Mouse (Mus musculus) neural tube, embryonic 11.5 days (tissue): ENCODE measurements around the gene Nbas. TPM values are rescaled to one million over a fixed set of nuclear protein-coding genes. Genes with fewer than 3 reads are reported as not detected.

ENCODE experiments used
- ATAC-seq: fragments of 200-750 bp; cut with Nextera tagmentation; 2 replicates; pipeline ENCODE4 v1.8.0; 2017; ENCODE audit warnings: moderate number of reproducible peaks, mild to moderate bottlenecking, moderate TSS enrichment, moderate library complexity; ENCODE audit not compliant: insufficient read depth, low FRiP score, low TSS enrichment
- DNase-seq: peaks from one replicate; pipeline ENCODE4 v3.0.0-alpha.2; 2015; ENCODE audit warnings: low spot score
- H3K27ac ChIP-seq: fragments of 300-500 bp; sonication (generic); 2 replicates; pipeline ENCODE4 v1.5.1; 2014; ENCODE audit warnings: low read depth, mild to moderate bottlenecking, low read length
- H3K27me3 ChIP-seq: fragments of 300-500 bp; sonication (generic); 2 replicates; pipeline ENCODE4 v1.6.1; 2014; ENCODE audit warnings: mild to moderate bottlenecking, low read length, mixed read lengths; ENCODE audit not compliant: control insufficient read depth, insufficient read depth
- H3K36me3 ChIP-seq: fragments of 300-500 bp; sonication (generic); 2 replicates; pipeline ENCODE4 v1.6.1; 2014; ENCODE audit warnings: mild to moderate bottlenecking, low read length, moderate library complexity, mixed read lengths; ENCODE audit not compliant: control insufficient read depth, insufficient read depth
- H3K4me1 ChIP-seq: fragments of 300-500 bp; sonication (generic); 2 replicates; pipeline ENCODE4 v1.6.1; 2014; ENCODE audit warnings: low read length, mixed read lengths; ENCODE audit not compliant: control insufficient read depth, insufficient read depth
- H3K4me2 ChIP-seq: fragments of 300-500 bp; sonication (generic); 2 replicates; pipeline ENCODE4 v1.6.1; 2014; ENCODE audit warnings: low read depth, mild to moderate bottlenecking, moderate library complexity
- H3K4me3 ChIP-seq: fragments of 300-500 bp; sonication (generic); 2 replicates; pipeline ENCODE4 v1.5.1; 2014; ENCODE audit warnings: low read depth, low read length
- H3K9ac ChIP-seq: fragments of 300-500 bp; sonication (generic); 2 replicates; pipeline ENCODE4 v1.6.1; 2014; ENCODE audit warnings: mild to moderate bottlenecking, low read length
- H3K9me3 ChIP-seq: fragments of 300-500 bp; sonication (generic); 2 replicates; pipeline ENCODE4 v1.6.1; 2016; ENCODE audit warnings: low read length; ENCODE audit not compliant: control insufficient read depth
- WGBS: fragments of 180-500 bp; shearing (Covaris S2); extraction: QIAGEN DNeasy Blood & Tissue Kit; methylation state at CpG from one replicate; pipeline ENCODE4 v1.1.7; 2014; 5-methylcytosine and 5-hydroxymethylcytosine counted together
- polyA plus RNA-seq: library from polyadenylated mRNA; unstranded; fragments of >200 nt; fragmentation: Nextera tagmentation; extraction: Ambion mirVana; gene quantifications from 2 replicates; pipeline ENCODE4 v1.2.1, GENCODE M21; 2014

Nbas gene
- polyA plus RNA-seq, 1 experiment from 2014 or later = 19.2 TPM

DNA sequence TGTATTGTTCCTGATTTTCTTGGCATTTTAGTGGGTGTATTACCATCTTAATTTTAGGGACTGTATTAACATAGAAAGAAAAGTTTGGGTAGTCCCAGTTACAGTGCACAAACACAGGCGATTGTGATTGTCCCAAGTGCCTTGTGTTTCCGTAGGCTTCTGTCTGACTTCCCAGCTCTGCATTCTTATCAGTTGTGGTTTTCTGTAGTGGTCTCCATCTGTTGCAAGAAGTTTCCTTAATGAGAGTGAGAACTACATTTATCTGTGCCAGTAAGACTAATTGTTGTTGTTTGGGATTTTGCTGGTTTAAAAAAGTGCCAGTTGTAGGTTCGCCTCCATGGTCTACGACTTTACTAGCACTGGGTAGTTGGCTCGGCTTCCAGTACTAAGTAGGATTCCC, 88.3 kb downstream of the Nbas start:
- Histone ChIP-seq H3K9me3 (no peaks in the 10 kb centered on the region), H3K9ac (no peak overlapping the region), H3K27me3 (no peaks in the 10 kb centered on the region), H3K4me1 (no peaks in the 10 kb centered on the region), H3K4me3 (no peak overlapping the region), H3K36me3 (peaks cover 4% of the 10 kb centered on the region; the same call in 1 of the 2 replicates), H3K27ac (no peak overlapping the region), H3K4me2 (no peak overlapping the region)
- ATAC-seq (no peak), DNase-seq (no peak)
- 94% methylated on average over 5 of the region's 5 CpGs for WGBS

DNA sequence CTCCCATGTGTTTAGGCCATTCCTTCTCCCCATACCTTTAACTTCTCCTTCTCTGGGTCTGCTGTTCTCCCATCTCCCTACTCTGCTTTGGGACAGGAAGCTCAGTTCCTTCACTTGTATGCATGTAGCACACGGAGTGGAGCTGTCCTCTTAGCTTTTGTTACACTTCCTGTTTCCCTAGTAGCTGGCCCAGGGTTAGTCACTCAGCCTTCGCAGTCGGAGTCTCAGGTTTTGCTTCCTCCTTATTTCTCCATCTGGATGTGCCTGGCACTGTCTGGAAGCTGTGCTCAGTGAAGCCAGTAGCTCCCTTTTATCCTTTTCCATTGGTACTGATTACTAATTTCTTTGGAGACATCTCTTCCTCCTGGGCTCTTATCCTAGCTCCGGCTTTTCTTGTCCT, 89.9 kb downstream of the Nbas start:
- WGBS = 75% methylated on average over 4 of the region's 4 CpGs
- Histone ChIP-seq H3K27ac (no peak overlapping the region), H3K27me3 (no peaks in the 10 kb centered on the region), H3K36me3 (peaks cover 4% of the 10 kb centered on the region; the same call in 1 of the 2 replicates), H3K9ac (no peak overlapping the region), H3K4me2 (no peak overlapping the region), H3K4me3 (no peak overlapping the region), H3K4me1 (no peaks in the 10 kb centered on the region), H3K9me3 (no peaks in the 10 kb centered on the region)
- ATAC-seq = no peak
- DNase-seq = no peak

DNA sequence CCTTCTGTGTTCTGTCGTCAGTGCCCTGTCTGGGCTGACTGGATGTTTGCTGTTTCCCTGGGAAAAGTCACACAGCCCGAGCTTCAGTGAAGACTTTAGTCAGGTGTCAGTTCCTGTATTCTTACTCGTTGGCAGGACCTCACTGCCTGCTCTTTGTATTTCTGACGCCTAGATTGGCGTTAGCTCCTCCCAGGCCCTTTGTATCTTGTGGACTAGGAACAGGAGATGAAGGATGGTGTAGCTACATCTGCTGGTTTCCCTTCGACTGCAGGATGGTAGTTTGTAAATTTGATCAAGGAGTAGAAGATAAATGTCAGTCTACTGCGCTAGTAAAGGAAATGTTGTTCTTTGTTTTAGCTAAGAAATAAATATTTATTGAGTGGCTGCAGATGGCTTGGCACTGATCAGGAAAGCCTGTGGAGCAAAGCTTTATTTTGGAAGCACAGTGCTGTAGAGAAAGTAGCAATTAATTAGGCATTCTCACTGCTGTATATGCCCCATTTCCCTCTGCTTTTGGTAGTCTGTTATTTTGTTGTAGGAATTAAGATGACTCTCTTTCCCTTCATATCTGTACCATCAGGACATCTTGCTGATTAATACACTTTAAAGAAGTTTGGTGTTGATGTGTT, 91.4 kb downstream of the Nbas start:
- Histone ChIP-seq H3K9ac (no peak overlapping the region), H3K27me3 (no peaks in the 10 kb centered on the region), H3K9me3 (no peaks in the 10 kb centered on the region), H3K4me3 (no peak overlapping the region), H3K4me1 (no peaks in the 10 kb centered on the region), H3K27ac (no peak overlapping the region), H3K4me2 (no peak overlapping the region), H3K36me3 (peaks cover 4% of the 10 kb centered on the region; the same call in 1 of the 2 replicates)
- 32% methylated on average over 7 of the region's 7 CpGs for WGBS
- ATAC-seq = no peak
- no peak for DNase-seq

DNA sequence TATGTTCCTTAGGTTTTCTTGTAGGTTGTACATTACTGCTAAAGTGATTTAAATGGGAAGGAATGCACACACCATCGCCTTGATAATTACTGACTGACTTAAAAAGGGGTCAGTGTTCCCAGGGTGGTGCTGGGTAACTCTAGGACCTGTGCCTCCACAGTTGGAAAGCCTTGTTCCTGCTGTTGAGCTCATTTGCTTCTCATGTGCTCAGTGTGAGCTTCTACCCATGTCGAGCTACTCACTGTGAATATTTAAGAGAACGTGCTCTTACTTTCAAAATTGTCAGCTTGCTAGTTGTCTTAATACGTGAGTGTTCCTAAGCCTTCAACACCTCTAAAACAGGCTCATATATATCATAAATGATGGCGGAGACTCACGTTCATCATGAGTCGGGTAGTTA, 112.6 kb downstream of the Nbas start:
- H3K27me3 ChIP-seq = no peaks in the 10 kb centered on the region
- ATAC-seq = no peak
- H3K9me3 ChIP-seq = no peaks in the 10 kb centered on the region
- no peak overlapping the region for H3K4me3 ChIP-seq
- H3K4me1 ChIP-seq = no peaks in the 10 kb centered on the region
- H3K9ac ChIP-seq = no peak overlapping the region
- DNase-seq = no peak
- H3K36me3 ChIP-seq = no peaks in the 10 kb centered on the region
- 93% methylated on average over 7 of the region's 7 CpGs for WGBS
- no peak overlapping the region for H3K4me2 ChIP-seq
- no peak overlapping the region for H3K27ac ChIP-seq

DNA sequence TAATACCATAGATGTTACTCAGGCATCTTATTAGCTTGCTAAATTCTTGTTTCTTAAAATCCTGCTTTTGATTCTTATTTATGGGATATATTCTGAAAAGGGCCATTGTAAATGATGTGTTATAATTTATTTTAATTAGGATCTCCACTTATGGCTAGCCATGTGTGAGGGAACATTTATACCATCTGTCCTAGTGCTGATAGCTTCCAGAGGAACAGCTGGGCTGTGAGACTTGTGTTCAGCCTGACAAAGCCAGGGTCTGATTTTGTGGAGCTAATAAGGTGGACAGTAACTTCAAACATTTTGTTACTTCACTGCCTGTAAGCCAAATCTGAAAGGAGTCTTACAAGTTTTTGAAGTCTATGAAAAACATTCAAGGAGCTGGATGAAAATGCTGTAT, 113.1 kb downstream of the Nbas start:
- Histone ChIP-seq H3K27ac (no peak overlapping the region), H3K27me3 (no peaks in the 10 kb centered on the region), H3K36me3 (no peaks in the 10 kb centered on the region), H3K4me2 (no peak overlapping the region), H3K4me1 (no peaks in the 10 kb centered on the region), H3K9ac (no peak overlapping the region), H3K4me3 (no peak overlapping the region), H3K9me3 (no peaks in the 10 kb centered on the region)
- DNase-seq (no peak), ATAC-seq (no peak)

DNA sequence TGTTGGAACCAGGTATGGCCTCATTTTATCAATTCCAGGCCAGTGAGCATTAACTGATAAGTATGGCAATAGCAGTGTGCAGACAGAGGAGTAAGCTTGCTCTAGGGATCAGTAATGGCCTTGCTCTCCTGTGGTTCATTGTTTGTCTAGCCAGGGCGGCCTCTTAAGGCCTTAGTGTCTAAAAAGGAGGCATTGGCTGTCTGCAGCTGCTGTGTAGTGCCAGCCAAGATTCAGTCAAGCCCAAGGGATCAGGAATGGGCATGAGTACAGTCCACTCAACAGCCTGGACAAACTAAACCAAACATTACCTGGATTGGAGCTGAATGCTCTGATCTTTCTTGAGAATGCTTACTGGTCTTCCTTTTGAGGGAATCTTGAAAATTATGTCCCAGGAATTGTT, 120.7 kb downstream of the Nbas start:
- WGBS = 84% methylated on average over 1 of the region's 1 CpGs

DNA sequence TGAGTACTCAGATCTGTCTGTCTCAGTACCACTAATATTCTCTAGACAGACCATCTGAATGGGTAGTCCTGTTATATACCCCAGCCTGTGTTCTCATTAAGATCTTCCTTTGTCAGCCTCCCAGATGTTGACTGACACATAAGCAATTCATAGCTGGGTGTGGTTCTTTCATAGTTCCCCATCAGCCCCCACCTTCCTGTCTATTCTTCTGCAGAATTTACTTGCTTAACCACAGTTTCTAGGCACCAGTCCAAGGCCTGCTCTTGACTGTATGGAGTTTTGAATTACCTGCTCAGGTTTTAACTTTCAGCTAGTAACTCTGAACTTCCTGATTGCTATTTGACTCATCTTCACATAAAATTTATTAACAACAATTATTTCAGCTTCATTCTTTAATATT, 141.3 kb downstream of the Nbas start:
- H3K27ac ChIP-seq = no peak overlapping the region
- H3K4me1 ChIP-seq = no peaks in the 10 kb centered on the region
- H3K4me2 ChIP-seq = no peak overlapping the region
- no peaks in the 10 kb centered on the region for H3K36me3 ChIP-seq
- DNase-seq (no peak), ATAC-seq (no peak)
- no peak overlapping the region for H3K9ac ChIP-seq
- H3K4me3 ChIP-seq = no peak overlapping the region
- H3K27me3 ChIP-seq = no peaks in the 10 kb centered on the region
- no peaks in the 10 kb centered on the region for H3K9me3 ChIP-seq

More for the DNA sequence above, 120.7 kb downstream of the Nbas start:
- no peaks in the 10 kb centered on the region for H3K9me3 ChIP-seq
- DNase-seq = no peak
- no peak overlapping the region for H3K9ac ChIP-seq
- H3K27ac ChIP-seq = no peak overlapping the region
- 0 out of 2 replicates have a peak, but pooled peaks cover 2% of the 10 kb centered on the region for H3K36me3 ChIP-seq
- H3K4me3 ChIP-seq = no peak overlapping the region
- H3K4me2 ChIP-seq = no peak overlapping the region
- ATAC-seq = no peak
- H3K4me1 ChIP-seq = no peaks in the 10 kb centered on the region
- no peaks in the 10 kb centered on the region for H3K27me3 ChIP-seq

DNA sequence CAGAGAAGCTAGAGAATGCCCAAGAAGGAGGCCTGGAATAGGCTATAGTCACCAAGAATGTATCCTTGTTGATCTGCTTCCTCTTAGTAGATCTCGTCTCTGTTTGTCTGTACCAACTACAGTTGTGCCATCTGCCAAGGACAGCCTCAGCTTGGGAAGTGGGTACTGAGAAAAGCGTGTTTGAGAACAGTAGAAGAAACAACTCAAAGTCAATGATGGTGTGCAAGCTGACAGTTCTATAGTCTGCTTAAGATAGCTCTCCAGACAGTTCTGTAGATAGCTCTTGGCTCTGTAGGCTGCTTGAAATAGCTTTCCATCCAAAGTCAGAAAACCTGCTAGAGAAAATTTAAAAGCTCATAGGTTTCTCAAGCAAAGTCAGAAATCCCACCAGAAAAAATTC, 149.7 kb downstream of the Nbas start:
- Histone ChIP-seq H3K9ac (no peak overlapping the region), H3K4me2 (no peak overlapping the region), H3K4me1 (no peaks in the 10 kb centered on the region), H3K9me3 (no peaks in the 10 kb centered on the region), H3K27me3 (no peaks in the 10 kb centered on the region), H3K27ac (no peak overlapping the region), H3K36me3 (0 out of 2 replicates have a peak, but pooled peaks cover 2% of the 10 kb centered on the region), H3K4me3 (no peak overlapping the region)
- no peak for ATAC-seq
- DNase-seq = no peak
- WGBS = 83% methylated on average over 2 of the region's 2 CpGs

DNA sequence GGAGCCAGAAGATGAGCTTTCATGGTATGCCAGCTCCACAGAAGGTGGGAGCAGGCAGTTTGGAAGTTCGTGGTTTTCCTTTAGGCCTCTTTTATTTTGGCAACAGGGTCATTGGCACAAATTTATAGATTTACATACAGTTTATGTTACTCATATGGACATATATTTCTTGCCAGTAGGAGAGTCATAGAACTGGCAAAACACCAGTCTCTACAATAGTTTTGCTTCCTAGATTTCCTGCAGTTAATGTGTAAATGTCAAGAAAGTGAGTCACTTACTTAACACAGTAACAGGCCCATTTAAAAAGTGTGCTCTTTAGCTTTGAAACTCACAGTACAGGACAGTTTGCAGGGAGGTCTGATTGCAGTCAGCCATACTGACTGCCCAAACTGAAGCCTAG, 161.3 kb downstream of the Nbas start:
- no peak overlapping the region for H3K9ac ChIP-seq
- DNase-seq (no peak), ATAC-seq (no peak)
- 91% methylated on average over 1 of the region's 1 CpGs for WGBS
- no peak overlapping the region for H3K4me3 ChIP-seq
- no peak overlapping the region for H3K27ac ChIP-seq
- no peak overlapping the region for H3K4me2 ChIP-seq
- H3K4me1 ChIP-seq = no peaks in the 10 kb centered on the region
- no peaks in the 10 kb centered on the region for H3K27me3 ChIP-seq
- no peaks in the 10 kb centered on the region for H3K9me3 ChIP-seq
- peaks cover 2% of the 10 kb centered on the region; the same call in 1 of the 2 replicates for H3K36me3 ChIP-seq
